Mouse (Mus musculus) CH12.LX (cell line): Measurements from ENCODE around the gene Il31. TPM values are rescaled to one million over a fixed set of nuclear protein-coding genes. Genes with fewer than 3 reads are reported as not detected.

Experiments used
- DNase-seq: peaks from one replicate; pipeline ENCODE4 v3.0.0-alpha.2; 2013; ENCODE audit errors: extremely low read depth
- H3K27ac ChIP-seq: 2 replicates; pipeline ENCODE4 v1.5.1; 2012; ENCODE audit warnings: low read depth, mild to moderate bottlenecking, control low read depth, moderate library complexity; ENCODE audit not compliant: insufficient read depth
- H3K27me3 ChIP-seq: replicated peaks from 2 replicates; pipeline ENCODE3; 2012; ENCODE audit warnings: inconsistent platforms
- H3K36me3 ChIP-seq, 2 experiments: replicated peaks in 1 of 2; 2 replicates each; pipeline versions ENCODE3 to v1.6.1; 2012; ENCODE audit warnings: inconsistent platforms in 1 of 2, low read length in 1 of 2, mild to moderate bottlenecking in 1 of 2, mixed read lengths in 1 of 2, moderate library complexity in 1 of 2; ENCODE audit not compliant: control insufficient read depth in 1 of 2, insufficient read depth in 1 of 2
- H3K4me1 ChIP-seq, 2 experiments: 2 replicates each; pipeline ENCODE4 v1.6.1; 2012; ENCODE audit warnings: inconsistent platforms in 1 of 2, moderate library complexity in 1 of 2; ENCODE audit not compliant: insufficient read depth in 2 of 2, control insufficient read depth in 1 of 2
- H3K4me2 ChIP-seq: 2 replicates; pipeline ENCODE4 v1.6.1; 2012; ENCODE audit warnings: low read depth, mild to moderate bottlenecking, control low read depth; ENCODE audit not compliant: poor library complexity, insufficient read depth, severe bottlenecking
- H3K4me3 ChIP-seq, 3 experiments: fragments of 150-350 bp in 1 of 3; sonication (generic) in 1 of 3; replicated peaks in 1 of 3; 2 replicates each; pipeline versions ENCODE3 to v1.5.1; 2011 to 2012; ENCODE audit warnings: low read depth in 2 of 3, low read length in 2 of 3, mild to moderate bottlenecking in 2 of 3, moderate library complexity in 2 of 3, control low read depth in 1 of 3, improper control_type of control experiment in 1 of 3, inconsistent platforms in 1 of 3, mixed read lengths in 1 of 3; ENCODE audit not compliant: poor library complexity in 1 of 3
- H3K79me2 ChIP-seq: replicated peaks from 2 replicates; pipeline ENCODE4 v1.6.1; 2012; ENCODE audit warnings: mild to moderate bottlenecking, moderate library complexity; ENCODE audit not compliant: control insufficient read depth, poor library complexity, insufficient read depth, severe bottlenecking; ENCODE audit errors: extremely low read depth
- H3K9ac ChIP-seq: 2 replicates; pipeline ENCODE4 v1.6.1; 2012; ENCODE audit warnings: low read depth, mild to moderate bottlenecking, control low read depth, moderate library complexity; ENCODE audit not compliant: insufficient read depth
- H3K9me3 ChIP-seq: replicated peaks from 2 replicates; pipeline ENCODE3; 2012; ENCODE audit warnings: low read length, inconsistent platforms, mixed read lengths
- BHLHE40 ChIP-seq: IDR thresholded peaks from 2 replicates; pipeline ENCODE4 v1.6.1; 2011; ENCODE audit warnings: mild to moderate bottlenecking, low read depth, low read length, improper control_type of control experiment
- CHD2 ChIP-seq: IDR thresholded peaks from 2 replicates; pipeline ENCODE4 v1.6.1; 2011; ENCODE audit warnings: low read length, improper control_type of control experiment
- E2F4 ChIP-seq: IDR thresholded peaks from 2 replicates; pipeline ENCODE4 v1.6.1; 2011; ENCODE audit warnings: low read depth, low read length, improper control_type of control experiment; ENCODE audit not compliant: insufficient replicate concordance
- ELF1 ChIP-seq: IDR thresholded peaks from 2 replicates; pipeline ENCODE4 v1.6.1; 2014; ENCODE audit warnings: low read depth, mild to moderate bottlenecking, inconsistent platforms, low read length, improper control_type of control experiment
- ETS1 ChIP-seq: conservative IDR thresholded peaks from 2 replicates; pipeline ENCODE4 v1.6.1; 2012; ENCODE audit warnings: low read depth, mild to moderate bottlenecking, inconsistent platforms, low read length, improper control_type of control experiment, moderate library complexity
- GABPA ChIP-seq: IDR thresholded peaks from 2 replicates; pipeline ENCODE4 v1.6.1; 2012; ENCODE audit warnings: low read depth, low read length, improper control_type of control experiment, inconsistent platforms; ENCODE audit not compliant: insufficient replicate concordance
- IRF4 ChIP-seq: IDR thresholded peaks from 2 replicates; pipeline ENCODE4 v1.6.1; 2014; ENCODE audit warnings: low read depth, mild to moderate bottlenecking, inconsistent platforms, low read length, improper control_type of control experiment
- JUND ChIP-seq: conservative IDR thresholded peaks from 2 replicates; pipeline ENCODE4 v1.6.1; 2011; ENCODE audit warnings: low read depth, low read length, improper control_type of control experiment
- KAT2A ChIP-seq: IDR thresholded peaks from 2 replicates; pipeline ENCODE4 v1.6.1; 2012; ENCODE audit warnings: low read length, improper control_type of control experiment, inconsistent platforms; ENCODE audit not compliant: insufficient replicate concordance
- MAX ChIP-seq: IDR thresholded peaks from 2 replicates; pipeline ENCODE4 v1.6.1; 2011; ENCODE audit warnings: low read length, improper control_type of control experiment
- MAZ ChIP-seq: IDR thresholded peaks from 2 replicates; pipeline ENCODE4 v1.6.1; 2012; ENCODE audit warnings: low read depth, mild to moderate bottlenecking, inconsistent platforms, low read length, improper control_type of control experiment, moderate library complexity
- MEF2A ChIP-seq: IDR thresholded peaks from 2 replicates; pipeline ENCODE4 v1.6.1; 2014; ENCODE audit warnings: low read depth, mild to moderate bottlenecking, inconsistent platforms, low read length, improper control_type of control experiment, borderline replicate concordance
- MXI1 ChIP-seq: IDR thresholded peaks from 2 replicates; pipeline ENCODE4 v1.6.1; 2011; ENCODE audit warnings: mild to moderate bottlenecking, low read depth, low read length, improper control_type of control experiment
- MYC ChIP-seq: IDR thresholded peaks from 2 replicates; pipeline ENCODE4 v1.6.1; 2011; ENCODE audit warnings: low read depth, mild to moderate bottlenecking, improper control_type of control experiment, low read length
- NELFE ChIP-seq: IDR thresholded peaks from 2 replicates; pipeline ENCODE4 v1.6.1; 2011; ENCODE audit warnings: low read depth, low read length, improper control_type of control experiment
- POLR2A ChIP-seq: IDR thresholded peaks from 2 replicates; pipeline ENCODE4 v1.6.1; 2011; ENCODE audit warnings: low read depth, mild to moderate bottlenecking, improper control_type of control experiment, low read length
- POLR2AphosphoS2 ChIP-seq: IDR thresholded peaks from 2 replicates; pipeline ENCODE4 v1.6.1; 2011; ENCODE audit warnings: low read depth, low read length, improper control_type of control experiment
- RAD21 ChIP-seq: IDR thresholded peaks from 2 replicates; pipeline ENCODE4 v1.6.1; 2011; ENCODE audit warnings: low read depth, mild to moderate bottlenecking, low read length, improper control_type of control experiment, moderate library complexity
- RCOR1 ChIP-seq: conservative IDR thresholded peaks from 2 replicates; pipeline ENCODE4 v1.6.1; 2012; ENCODE audit warnings: low read depth, mild to moderate bottlenecking, inconsistent platforms, low read length, improper control_type of control experiment
- SIN3A ChIP-seq: IDR thresholded peaks from 2 replicates; pipeline ENCODE4 v1.6.1; 2012; ENCODE audit warnings: low read length, improper control_type of control experiment, inconsistent platforms
- SMC3 ChIP-seq: IDR thresholded peaks from 2 replicates; pipeline ENCODE4 v1.6.1; 2011; ENCODE audit warnings: low read depth, low read length, improper control_type of control experiment
- TBP ChIP-seq: conservative IDR thresholded peaks from 2 replicates; pipeline ENCODE4 v1.6.1; 2011; ENCODE audit warnings: low read depth, low read length, improper control_type of control experiment
- TCF12 ChIP-seq: IDR thresholded peaks from 2 replicates; pipeline ENCODE4 v1.6.1; 2014; ENCODE audit warnings: low read depth, mild to moderate bottlenecking, inconsistent platforms, low read length, improper control_type of control experiment
- USF1 ChIP-seq: IDR thresholded peaks from 2 replicates; pipeline ENCODE4 v1.6.1; 2014; ENCODE audit warnings: low read depth, mild to moderate bottlenecking, inconsistent platforms, low read length, improper control_type of control experiment
- USF2 ChIP-seq: conservative IDR thresholded peaks from 2 replicates; pipeline ENCODE4 v1.6.1; 2011; ENCODE audit warnings: low read depth, low read length, improper control_type of control experiment
- ZC3H11A ChIP-seq: IDR thresholded peaks from 2 replicates; pipeline ENCODE4 v1.6.1; 2012; ENCODE audit warnings: low read depth, mild to moderate bottlenecking, inconsistent platforms, low read length, improper control_type of control experiment
- ZKSCAN1 ChIP-seq: IDR thresholded peaks from 2 replicates; pipeline ENCODE4 v1.6.1; 2012; ENCODE audit warnings: low read depth, inconsistent platforms, low read length, improper control_type of control experiment, borderline replicate concordance
- ZMIZ1 ChIP-seq: IDR thresholded peaks from 2 replicates; pipeline ENCODE4 v1.6.1; 2012; ENCODE audit warnings: low read depth, mild to moderate bottlenecking, inconsistent platforms, low read length, improper control_type of control experiment
- ZNF384 ChIP-seq: IDR thresholded peaks from 2 replicates; pipeline ENCODE4 v1.6.1; 2012; ENCODE audit warnings: low read depth, low read length, improper control_type of control experiment, inconsistent platforms
- dilution Hi-C: fragments of 300-500 bp; cut with MboI; formaldehyde crosslinking; loops from 2 replicates; pipeline ENCODE4 v1.14.3; 2020; ENCODE audit warnings: low sequenced_read_pairs; ENCODE audit not compliant: extremely low pct_unique_long_range_greater_than_20kb, extremely low pct_ligation_motif_present
- in situ Hi-C: fragments of 300-500 bp; cut with MboI; formaldehyde crosslinking; loops from 3 replicates; pipeline ENCODE4 v1.14.3; 2019; ENCODE audit warnings: low sequenced_read_pairs, low pct_ligation_motif_present, low pct_unique_long_range_greater_than_20kb, mixed read lengths
- polyA plus RNA-seq: library from polyadenylated mRNA; unstranded; fragments of >175 nt; gene quantifications from 2 replicates; pipeline ENCODE4 v1.2.1, GENCODE M21; 2012; ENCODE audit warnings: low read depth; ENCODE audit not compliant: insufficient read length
- total RNA-seq, 2 experiments: library from RNA; depleted of rRNA; stranded (reverse); fragments of 300-350 nt in 1 of 2; fragments of >200 nt in 1 of 2; gene quantifications; 2 replicates each; pipeline ENCODE4 v1.2.3; 2012 to 2014

Il31 gene
- total and polyA plus RNA-seq, 3 experiments, result not detected

- 0 out of 2 replicates have a peak overlapping the region, but pooled peaks have one; percentile 4 for H3K9ac ChIP-seq
- H3K27ac ChIP-seq, result peak overlapping the region; percentile 34; the same call in 1 of the 2 replicates
- no peak for DNase-seq
- dilution Hi-C loops, result no loop called here
- H3K9me3 ChIP-seq, result no peaks in the 10 kb centered on the region
- TF ChIP-seq SMC3, result no peak
- TF ChIP-seq MEF2A, result no peak
- no peak for TF ChIP-seq ELF1
- TF ChIP-seq USF2, result no peak
- in situ Hi-C loops, result loop anchor here (5.0 kb wide), 1 partner anchor 50 kb away; no protein-coding TSS in a partner anchor
- 0 out of 2 replicates have a peak overlapping the region, but pooled peaks have one; percentile 41 for H3K4me2 ChIP-seq
- no peak overlapping the region for H3K4me3 ChIP-seq
- H3K36me3 ChIP-seq, result peaks cover 0 to 20% of the 10 kb centered on the region in 2 experiments
- H3K4me1 ChIP-seq, result peaks cover 28 to 46% of the 10 kb centered on the region in 2 experiments
- no peaks in the 10 kb centered on the region for H3K27me3 ChIP-seq
- peaks cover 3% of the 10 kb centered on the region; the same call in 1 of the 2 replicates for H3K79me2 ChIP-seq
Measured at GRCm38 (mm10) chr5:123432305-123432874, 56.9 kb downstream of the Il31 start.

GRCm38 (mm10) chr5:123431524-123432304 lies 57.6 kb downstream of the Il31 start:
- Histone ChIP-seq H3K4me1 (peaks cover 28 to 46% of the 10 kb centered on the region in 2 experiments), H3K9me3 (peaks cover 2% of the 10 kb centered on the region), H3K27ac (peak overlapping the region; percentile 34), H3K4me2 (peak overlapping the region; percentile 48), H3K79me2 (peaks cover 3% of the 10 kb centered on the region; the same call in 1 of the 2 replicates), H3K27me3 (no peaks in the 10 kb centered on the region), H3K9ac (0 out of 2 replicates have a peak overlapping the region, but pooled peaks have one; percentile 4), H3K36me3 (peaks cover 0 to 26% of the 10 kb centered on the region in 2 experiments), H3K4me3 (no peak overlapping the region)
- in situ Hi-C loops (loop anchor here (5.0 kb wide), 1 partner anchor 49 kb away; no protein-coding TSS in a partner anchor), dilution Hi-C loops (no loop called here)
- peak; percentile 60 for DNase-seq
- TF ChIP-seq TBP (0 out of 2 replicates have a peak, but pooled peaks have one; percentile 13), ZMIZ1 (no peak), POLR2AphosphoS2 (no peak), MXI1 (peak; percentile 50; the same call in 1 of the 2 replicates), POLR2A (no peak), MEF2A (peak; percentile 49; the same call in 1 of the 2 replicates), MAX (no peak), JUND (0 out of 2 replicates have a peak, but pooled peaks have one; percentile 14), NELFE (no peak), SIN3A (0 out of 2 replicates have a peak, but pooled peaks have one; percentile 2), RCOR1 (no peak; the same call in 1 of the 2 replicates), RAD21 (no peak), MYC (peak; percentile 71; the same call in 1 of the 2 replicates), CHD2 (no peak), E2F4 (no peak), BHLHE40 (peak; percentile 83), ETS1 (peak; percentile 61), ZC3H11A (no peak), ZNF384 (no peak; the same call in 1 of the 2 replicates), GABPA (no peak), TCF12 (no peak), KAT2A (no peak), ZKSCAN1 (no peak), IRF4 (peak; percentile 58; the same call in 1 of the 2 replicates), MAZ (no peak), USF1 (peak; percentile 37; the same call in 1 of the 2 replicates)
